Mouse (Mus musculus): Measurements from ENCODE around the gene Apoe. TPM values are rescaled to one million over a fixed set of nuclear protein-coding genes. Genes with fewer than 3 reads are reported as not detected.

The Apoe gene
- polyA plus RNA-seq, 1 experiment = 4,561 TPM

GRCm38 (mm10) chr7:19673083-19673699 is 25.8 kb downstream of the Apoe start:
- no peak for TF ChIP-seq CTCF (IDR thresholded peaks at IDR 0.05; ENCODE audit: extremely low read depth, insufficient read depth, low read length)
- TF ChIP-seq POLR2A (IDR thresholded peaks at IDR 0.05; ENCODE audit: extremely low read depth, insufficient read depth, low read length) = no peak
- Histone ChIP-seq H3K4me1 (ENCODE audit: control insufficient read depth, insufficient read depth, low read length) (no peaks in the 10 kb centered on the region; the same call in 1 of the 2 replicates), H3K27ac (ENCODE audit: insufficient read depth, low read length) (no peak overlapping the region), H3K4me3 (ENCODE audit: insufficient read depth, low read length) (no peak overlapping the region)

- no peak overlapping the region for H3K4me3 ChIP-seq (ENCODE audit: insufficient read depth, low read length)
- no peak for TF ChIP-seq POLR2A (IDR thresholded peaks at IDR 0.05; ENCODE audit: extremely low read depth, insufficient read depth, low read length)
- no peak for TF ChIP-seq CTCF (IDR thresholded peaks at IDR 0.05; ENCODE audit: extremely low read depth, insufficient read depth, low read length)
- H3K4me1 ChIP-seq (ENCODE audit: control insufficient read depth, insufficient read depth, low read length) = no peaks in the 10 kb centered on the region; the same call in 1 of the 2 replicates
Observed at GRCm38 (mm10) chr7:19671511-19671910, 27.5 kb downstream of the Apoe start.

GRCm38 (mm10) chr7:19668947-19669721 is 29.9 kb downstream of the Apoe start:
- Histone ChIP-seq H3K4me3 (ENCODE audit: insufficient read depth, low read length) (no peak overlapping the region), H3K4me1 (ENCODE audit: control insufficient read depth, insufficient read depth, low read length) (no peaks in the 10 kb centered on the region; the same call in 1 of the 2 replicates), H3K27ac (ENCODE audit: insufficient read depth, low read length) (peak overlapping the region; percentile 53)
- peak; percentile 97 for TF ChIP-seq CTCF (IDR thresholded peaks at IDR 0.05; ENCODE audit: extremely low read depth, insufficient read depth, low read length)
- no peak for TF ChIP-seq POLR2A (IDR thresholded peaks at IDR 0.05; ENCODE audit: extremely low read depth, insufficient read depth, low read length)

More at GRCm38 (mm10) chr7:19671511-19671910, 27.5 kb downstream of the Apoe start:
- no peak overlapping the region for H3K27ac ChIP-seq (ENCODE audit: insufficient read depth, low read length)

GRCm38 (mm10) chr7:19667434-19667833 is 31.6 kb downstream of the Apoe start:
- no peak for TF ChIP-seq CTCF (IDR thresholded peaks at IDR 0.05; ENCODE audit: extremely low read depth, insufficient read depth, low read length)
- TF ChIP-seq POLR2A (IDR thresholded peaks at IDR 0.05; ENCODE audit: extremely low read depth, insufficient read depth, low read length) = no peak
- peaks cover 4% of the 10 kb centered on the region; the same call in 1 of the 2 replicates for H3K4me1 ChIP-seq (ENCODE audit: control insufficient read depth, insufficient read depth, low read length)
- H3K27ac ChIP-seq (ENCODE audit: insufficient read depth, low read length) = no peak overlapping the region
- H3K4me3 ChIP-seq (ENCODE audit: insufficient read depth, low read length) = no peak overlapping the region

GRCm38 (mm10) chr7:19666750-19667149 is 32.2 kb downstream of the Apoe start:
- TF ChIP-seq POLR2A (IDR thresholded peaks at IDR 0.05; ENCODE audit: extremely low read depth, insufficient read depth, low read length) (no peak), CTCF (IDR thresholded peaks at IDR 0.05; ENCODE audit: extremely low read depth, insufficient read depth, low read length) (no peak)
- peaks cover 4% of the 10 kb centered on the region; the same call in 1 of the 2 replicates for H3K4me1 ChIP-seq (ENCODE audit: control insufficient read depth, insufficient read depth, low read length)
- H3K27ac ChIP-seq (ENCODE audit: insufficient read depth, low read length) = no peak overlapping the region
- no peak overlapping the region for H3K4me3 ChIP-seq (ENCODE audit: insufficient read depth, low read length)

- Histone ChIP-seq H3K4me1 (ENCODE audit: control insufficient read depth, insufficient read depth, low read length) (peaks cover 4% of the 10 kb centered on the region; the same call in 1 of the 2 replicates), H3K4me3 (ENCODE audit: insufficient read depth, low read length) (peak within 1 kb of the TSS; percentile 58), H3K27ac (ENCODE audit: insufficient read depth, low read length) (peak within 1 kb of the TSS; percentile 81)
- TF ChIP-seq POLR2A (IDR thresholded peaks at IDR 0.05; ENCODE audit: extremely low read depth, insufficient read depth, low read length) (peak; percentile 31; the same call in 1 of the 2 replicates), CTCF (IDR thresholded peaks at IDR 0.05; ENCODE audit: extremely low read depth, insufficient read depth, low read length) (peak; percentile 20; the same call in 1 of the 2 replicates)
Observed at GRCm38 (mm10) chr7:19664955-19665841, 33.8 kb downstream of the Apoe start, which contains the start of gene Clptm1. TSS of gene Clptm1 (minus strand) at chr7:19665033.

- TF ChIP-seq POLR2A (IDR thresholded peaks at IDR 0.05; ENCODE audit: extremely low read depth, insufficient read depth, low read length) (no peak), CTCF (IDR thresholded peaks at IDR 0.05; ENCODE audit: extremely low read depth, insufficient read depth, low read length) (no peak)
- Histone ChIP-seq H3K4me1 (ENCODE audit: control insufficient read depth, insufficient read depth, low read length) (peaks cover 4% of the 10 kb centered on the region; the same call in 1 of the 2 replicates), H3K4me3 (ENCODE audit: insufficient read depth, low read length) (peak overlapping the region; percentile 58), H3K27ac (ENCODE audit: insufficient read depth, low read length) (no peak overlapping the region)
Observed at GRCm38 (mm10) chr7:19664455-19664954, 34.5 kb downstream of the Apoe start.

GRCm38 (mm10) chr7:19663940-19664339 is 35.0 kb downstream of the Apoe start:
- H3K4me1 ChIP-seq (ENCODE audit: control insufficient read depth, insufficient read depth, low read length) = peaks cover 4% of the 10 kb centered on the region; the same call in 1 of the 2 replicates
- H3K4me3 ChIP-seq (ENCODE audit: insufficient read depth, low read length) = peak overlapping the region; percentile 58
- H3K27ac ChIP-seq (ENCODE audit: insufficient read depth, low read length) = no peak overlapping the region
- TF ChIP-seq POLR2A (IDR thresholded peaks at IDR 0.05; ENCODE audit: extremely low read depth, insufficient read depth, low read length) (no peak), CTCF (IDR thresholded peaks at IDR 0.05; ENCODE audit: extremely low read depth, insufficient read depth, low read length) (no peak)

GRCm38 (mm10) chr7:19652614-19653013 is 46.4 kb downstream of the Apoe start:
- TF ChIP-seq CTCF (IDR thresholded peaks at IDR 0.05; ENCODE audit: extremely low read depth, insufficient read depth, low read length) = no peak
- no peak for TF ChIP-seq POLR2A (IDR thresholded peaks at IDR 0.05; ENCODE audit: extremely low read depth, insufficient read depth, low read length)
- Histone ChIP-seq H3K4me3 (ENCODE audit: insufficient read depth, low read length) (no peak overlapping the region), H3K27ac (ENCODE audit: insufficient read depth, low read length) (no peak overlapping the region), H3K4me1 (ENCODE audit: control insufficient read depth, insufficient read depth, low read length) (no peaks in the 10 kb centered on the region)
